Mouse (Mus musculus) heart, postnatal 0 days (tissue): ENCODE measurements at regions not wholly inside any gene's neighbourhood (a gene's known extent, or its start where the extent isn't known, plus 50 kb on each side); places are given as distances from the start of the nearest gene placed in this dataset.

ENCODE experiments used
- ATAC-seq: fragments of 200-750 bp; cut with Nextera tagmentation; 2 replicates; pipeline ENCODE4 v1.8.0; 2017; ENCODE audit warnings: low read depth, moderate number of reproducible peaks, moderate library complexity; ENCODE audit not compliant: insufficient read depth
- DNase-seq: peaks from one replicate; pipeline ENCODE4 v3.0.0-alpha.2; 2016; ENCODE audit warnings: low spot score
- H3K27ac ChIP-seq: fragments of 300-500 bp; sonication (generic); 2 replicates; pipeline ENCODE4 v1.5.1; 2014; ENCODE audit warnings: low read depth, mild to moderate bottlenecking
- H3K27me3 ChIP-seq: fragments of 300-500 bp; sonication (generic); 2 replicates; pipeline ENCODE4 v1.6.1; 2014; ENCODE audit warnings: low read length, mixed read lengths; ENCODE audit not compliant: control insufficient read depth, insufficient read depth
- H3K36me3 ChIP-seq: fragments of 300-500 bp; sonication (generic); replicated peaks from 2 replicates; pipeline ENCODE4 v1.6.1; 2014; ENCODE audit warnings: low read length, mixed read lengths; ENCODE audit not compliant: control insufficient read depth, insufficient read depth
- H3K4me1 ChIP-seq: fragments of 300-500 bp; sonication (generic); 2 replicates; pipeline ENCODE4 v1.6.1; 2014; ENCODE audit warnings: antibody characterized with exemption; ENCODE audit not compliant: control insufficient read depth, insufficient read depth
- H3K4me2 ChIP-seq: fragments of 300-500 bp; sonication (generic); 2 replicates; pipeline ENCODE4 v1.6.1; 2014; ENCODE audit warnings: low read depth, mild to moderate bottlenecking, low read length, moderate library complexity
- H3K4me3 ChIP-seq: fragments of 300-500 bp; sonication (generic); 2 replicates; pipeline ENCODE4 v1.5.1; 2014; ENCODE audit warnings: low read depth, low read length
- H3K9ac ChIP-seq: fragments of 300-500 bp; sonication (generic); replicated peaks from 2 replicates; pipeline ENCODE4 v1.6.1; 2014; ENCODE audit warnings: low read depth, low read length, mixed read lengths
- H3K9me3 ChIP-seq: fragments of 300-500 bp; sonication (generic); replicated peaks from 2 replicates; pipeline ENCODE4 v1.6.1; 2016; ENCODE audit warnings: low read length; ENCODE audit not compliant: control insufficient read depth
- CTCF ChIP-seq: IDR thresholded peaks from 2 replicates; pipeline ENCODE4 v1.5.1; 2016; ENCODE audit warnings: antibody characterized with exemption, control low read depth, low read depth
- EP300 ChIP-seq: IDR thresholded peaks from 2 replicates; pipeline ENCODE4 v1.6.1; 2016; ENCODE audit warnings: antibody characterized with exemption, low read depth
- WGBS: fragments of 180-500 bp; shearing (Covaris S2); extraction: QIAGEN DNeasy Blood & Tissue Kit; methylation state at CpG from one replicate; pipeline ENCODE4 v1.1.7; 2014; 5-methylcytosine and 5-hydroxymethylcytosine counted together

GRCm38 (mm10) chr12:16185976-16186515 lies 369.3 kb upstream of the Trib2 start:
- WGBS = 36% methylated on average over 12 of the region's 12 CpGs
- TF ChIP-seq CTCF = no peak
- no peak for TF ChIP-seq EP300
- Histone ChIP-seq H3K4me2 (peak overlapping the region; percentile 45), H3K9ac (no peak overlapping the region), H3K36me3 (no peaks in the 10 kb centered on the region), H3K4me3 (peak overlapping the region; percentile 11; the same call in 1 of the 2 replicates), H3K9me3 (no peaks in the 10 kb centered on the region), H3K4me1 (peaks cover 28% of the 10 kb centered on the region), H3K27ac (peak overlapping the region; percentile 77), H3K27me3 (no peaks in the 10 kb centered on the region)
- DNase-seq (no peak), ATAC-seq (no peak)

GRCm38 (mm10) chr12:16185431-16185923 lies 368.8 kb upstream of the Trib2 start:
- Histone ChIP-seq H3K36me3 (no peaks in the 10 kb centered on the region), H3K9me3 (no peaks in the 10 kb centered on the region), H3K27me3 (no peaks in the 10 kb centered on the region), H3K4me1 (peaks cover 28% of the 10 kb centered on the region), H3K27ac (peak overlapping the region; percentile 77), H3K4me3 (peak overlapping the region; percentile 11; the same call in 1 of the 2 replicates), H3K9ac (no peak overlapping the region), H3K4me2 (peak overlapping the region; percentile 45)
- ATAC-seq (peak; percentile 87), DNase-seq (peak; percentile 91)
- TF ChIP-seq EP300 (peak; percentile 85), CTCF (no peak)
- WGBS = 2% methylated on average over 14 of the region's 14 CpGs

GRCm38 (mm10) chr12:16183055-16183454 lies 366.3 kb upstream of the Trib2 start:
- Histone ChIP-seq H3K36me3 (no peaks in the 10 kb centered on the region), H3K9ac (no peak overlapping the region), H3K4me2 (no peak overlapping the region), H3K4me1 (peaks cover 18% of the 10 kb centered on the region), H3K4me3 (no peak overlapping the region), H3K9me3 (no peaks in the 10 kb centered on the region), H3K27me3 (no peaks in the 10 kb centered on the region), H3K27ac (no peak overlapping the region)
- TF ChIP-seq EP300 (no peak), CTCF (no peak)
- 47% methylated on average over 4 of the region's 4 CpGs for WGBS
- DNase-seq (no peak), ATAC-seq (no peak)

GRCm38 (mm10) chr12:16181599-16181998 lies 364.9 kb upstream of the Trib2 start:
- H3K36me3 ChIP-seq = no peaks in the 10 kb centered on the region
- DNase-seq (no peak), ATAC-seq (no peak)
- peaks cover 18% of the 10 kb centered on the region for H3K4me1 ChIP-seq
- 92% methylated on average over 5 of the region's 5 CpGs for WGBS
- H3K27me3 ChIP-seq = no peaks in the 10 kb centered on the region
- H3K27ac ChIP-seq = no peak overlapping the region
- no peak overlapping the region for H3K4me3 ChIP-seq
- no peak overlapping the region for H3K4me2 ChIP-seq
- TF ChIP-seq EP300 (no peak), CTCF (no peak)
- H3K9ac ChIP-seq = no peak overlapping the region
- H3K9me3 ChIP-seq = no peaks in the 10 kb centered on the region

GRCm38 (mm10) chr12:16179897-16180296 lies 363.2 kb upstream of the Trib2 start:
- WGBS = 67% methylated on average over 2 of the region's 2 CpGs
- DNase-seq = no peak
- Histone ChIP-seq H3K36me3 (no peaks in the 10 kb centered on the region), H3K9ac (no peak overlapping the region), H3K27me3 (no peaks in the 10 kb centered on the region), H3K4me1 (peaks cover 8% of the 10 kb centered on the region; the same call in 1 of the 2 replicates), H3K4me2 (no peak overlapping the region), H3K4me3 (no peak overlapping the region), H3K9me3 (no peaks in the 10 kb centered on the region), H3K27ac (no peak overlapping the region)
- ATAC-seq = no peak
- TF ChIP-seq EP300 = no peak

- TF ChIP-seq CTCF (no peak), EP300 (no peak)
- DNase-seq (no peak), ATAC-seq (no peak)
- no peak overlapping the region for H3K27ac ChIP-seq
- no peak overlapping the region for H3K4me2 ChIP-seq
- no peaks in the 10 kb centered on the region for H3K4me1 ChIP-seq
- H3K9me3 ChIP-seq = no peaks in the 10 kb centered on the region
- no peak overlapping the region for H3K9ac ChIP-seq
- H3K27me3 ChIP-seq = no peaks in the 10 kb centered on the region
- no peak overlapping the region for H3K4me3 ChIP-seq
- H3K36me3 ChIP-seq = no peaks in the 10 kb centered on the region
- WGBS = 91% methylated on average over 1 of the region's 1 CpGs
Measured at GRCm38 (mm10) chr12:16176326-16176725, 359.6 kb upstream of the Trib2 start.
